Mouse (Mus musculus) heart, postnatal 10 days (tissue): ENCODE measurements around the gene Rasgef1a. TPM values are rescaled to one million over a fixed set of nuclear protein-coding genes. Genes with fewer than 3 reads are reported as not detected.
A peak's percentile ranks its signal among the peaks of the same experiment; 100 is the strongest.

ENCODE experiments used
- DNase-seq, 2 experiments: peaks; one replicate each; pipeline ENCODE4 v3.0.0; 2021
- intact Hi-C: fragments of 180-260 bp; cut with DNase I; formaldehyde crosslinking; loops from one replicate; pipeline ENCODE4 v1.15.1; 2025
- total RNA-seq, 2 experiments: library from RNA; stranded (reverse); gene quantifications; 2 replicates each; pipeline ENCODE4 v1.2.3; 2021

The Rasgef1a gene
- total RNA-seq, 2 experiments from 2014 or later, result 0.10 to 0.37 TPM

GRCm38 (mm10) chr6:118022898-118023635 lies 11.8 kb downstream of the Rasgef1a start:
- intact Hi-C loops, result no loop called here
- DNase-seq, result no peak

- intact Hi-C loops, result no loop called here
- DNase-seq, result no peak
Observed at GRCm38 (mm10) chr6:118027036-118027435, 15.8 kb downstream of the Rasgef1a start.

GRCm38 (mm10) chr6:118031467-118031866 lies 20.2 kb downstream of the Rasgef1a start:
- DNase-seq, result no peak
- intact Hi-C loops, result no loop called here

GRCm38 (mm10) chr6:118035639-118036038 lies 24.4 kb downstream of the Rasgef1a start:
- DNase-seq, result no peak
- intact Hi-C loops, result no loop called here

- intact Hi-C loops, result no loop called here
- peak; percentile 14 to 30 for DNase-seq
Observed at GRCm38 (mm10) chr6:118036118-118036805, 25.0 kb downstream of the Rasgef1a start.

GRCm38 (mm10) chr6:118036866-118037265 lies 25.6 kb downstream of the Rasgef1a start:
- DNase-seq, result no peak
- intact Hi-C loops, result no loop called here

- DNase-seq, result no peak
- intact Hi-C loops, result no loop called here
Observed at GRCm38 (mm10) chr6:118045180-118045579, 33.9 kb downstream of the Rasgef1a start.

- intact Hi-C loops, result no loop called here
- no peak for DNase-seq
Observed at GRCm38 (mm10) chr6:118045892-118046291, 34.7 kb downstream of the Rasgef1a start.

GRCm38 (mm10) chr6:118046511-118046910 lies 35.3 kb downstream of the Rasgef1a start:
- no peak for DNase-seq

GRCm38 (mm10) chr6:118046924-118047323 lies 35.7 kb downstream of the Rasgef1a start:
- DNase-seq, result no peak
- intact Hi-C loops, result no loop called here

More at GRCm38 (mm10) chr6:118046511-118046910, 35.3 kb downstream of the Rasgef1a start:
- intact Hi-C loops, result no loop called here

- peak in 1 of 2 experiments; percentile 13 for DNase-seq
Observed at GRCm38 (mm10) chr6:118047811-118048505, 36.7 kb downstream of the Rasgef1a start.

GRCm38 (mm10) chr6:118049776-118050175 lies 38.5 kb downstream of the Rasgef1a start:
- DNase-seq, result no peak
- intact Hi-C loops, result no loop called here

More at GRCm38 (mm10) chr6:118047811-118048505, 36.7 kb downstream of the Rasgef1a start:
- intact Hi-C loops, result no loop called here

GRCm38 (mm10) chr6:118051474-118051873 lies 40.2 kb downstream of the Rasgef1a start:
- intact Hi-C loops, result no loop called here
- DNase-seq, result no peak

- intact Hi-C loops, result no loop called here
- no peak for DNase-seq
Observed at GRCm38 (mm10) chr6:118055209-118055608, 44.0 kb downstream of the Rasgef1a start.

GRCm38 (mm10) chr6:118061266-118061665 lies 50.0 kb downstream of the Rasgef1a start:
- no peak for DNase-seq
- intact Hi-C loops, result no loop called here

GRCm38 (mm10) chr6:118063266-118063665 lies 52.0 kb downstream of the Rasgef1a start:
- DNase-seq, result no peak
- intact Hi-C loops, result no loop called here

- intact Hi-C loops, result loop anchor here (5.0 kb wide), 1 partner anchor 312 kb away; no protein-coding TSS in a partner anchor
- peak; percentile 55 to 72 for DNase-seq
Observed at GRCm38 (mm10) chr6:118064968-118065530, 53.8 kb downstream of the Rasgef1a start.

- intact Hi-C loops, result loop anchor here (5.0 kb wide), 1 partner anchor 311 kb away; no protein-coding TSS in a partner anchor
Observed at GRCm38 (mm10) chr6:118065837-118066198, 54.6 kb downstream of the Rasgef1a start.

GRCm38 (mm10) chr6:118066199-118067081 lies 55.2 kb downstream of the Rasgef1a start:
- intact Hi-C loops, result loop anchor here (5.0 kb wide), 1 partner anchor 311 kb away; no protein-coding TSS in a partner anchor
- DNase-seq, result peak; percentile 27 to 29

More at GRCm38 (mm10) chr6:118065837-118066198, 54.6 kb downstream of the Rasgef1a start:
- DNase-seq, result no peak

GRCm38 (mm10) chr6:118067720-118068119 lies 56.5 kb downstream of the Rasgef1a start:
- intact Hi-C loops, result loop anchor here (5.0 kb wide), 1 partner anchor 310 kb away; no protein-coding TSS in a partner anchor
- no peak for DNase-seq
